Mouse (Mus musculus) v-Abl transformed pro-B cells (cell line): ENCODE measurements around the gene Slc7a14.

Experiments
- in situ Hi-C, 2 experiments: fragments of 400-800 bp; cut with MboI; formaldehyde crosslinking; loops; one replicate each; pipeline ENCODE4 v1.15.1; 2025; ENCODE audit not compliant: unreplicated experiment in 2 of 2

The Slc7a14 gene

DNA sequence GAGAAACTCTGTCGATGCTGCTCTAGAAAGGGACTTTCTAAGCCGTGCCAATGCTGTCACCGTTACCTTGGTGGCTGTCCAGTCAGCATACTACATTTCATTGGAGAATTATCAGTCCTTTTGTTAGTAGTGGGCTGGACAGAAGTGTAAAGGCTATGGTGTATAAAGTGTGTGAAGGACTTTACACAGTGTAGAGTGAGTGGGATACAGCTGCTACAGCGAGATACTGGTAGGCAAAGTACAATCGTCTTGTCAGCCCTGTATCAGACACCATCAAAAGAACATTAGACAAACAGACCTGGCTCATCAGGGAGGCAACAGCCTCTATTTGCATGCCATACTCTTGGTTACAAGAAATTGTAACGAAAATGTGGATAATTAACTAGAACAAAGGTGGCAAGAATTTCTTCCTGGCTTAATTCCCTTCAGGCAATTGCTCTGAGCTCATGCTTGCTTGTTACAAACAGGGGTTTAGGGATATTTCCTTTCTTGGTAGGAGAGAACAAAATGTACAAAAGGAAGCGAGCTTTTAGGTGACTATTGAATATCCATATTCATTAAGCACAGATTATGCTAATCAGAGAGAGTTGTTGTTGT lies 48.7 kb downstream of the Slc7a14 start:
- in situ Hi-C loops = no loop called here

DNA sequence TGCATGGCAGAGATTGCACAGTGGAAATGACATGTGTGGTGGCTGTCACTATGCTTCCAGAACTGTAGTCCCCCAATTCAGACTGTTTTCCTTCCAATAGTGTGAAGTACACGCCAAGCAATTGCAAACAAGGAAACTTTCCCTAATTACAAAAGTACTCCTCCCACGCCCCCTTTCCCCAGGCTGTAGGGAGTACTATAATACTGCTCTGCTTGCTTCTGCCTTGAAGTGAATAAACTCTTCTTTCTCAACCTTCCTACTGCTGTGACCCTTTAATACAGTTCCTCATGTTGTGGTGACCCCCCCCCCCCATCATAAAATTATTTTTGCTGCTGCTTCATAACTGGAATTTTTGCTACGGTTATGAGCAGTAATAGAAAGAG lies 49.2 kb downstream of the Slc7a14 start:
- in situ Hi-C loops = no loop called here

DNA sequence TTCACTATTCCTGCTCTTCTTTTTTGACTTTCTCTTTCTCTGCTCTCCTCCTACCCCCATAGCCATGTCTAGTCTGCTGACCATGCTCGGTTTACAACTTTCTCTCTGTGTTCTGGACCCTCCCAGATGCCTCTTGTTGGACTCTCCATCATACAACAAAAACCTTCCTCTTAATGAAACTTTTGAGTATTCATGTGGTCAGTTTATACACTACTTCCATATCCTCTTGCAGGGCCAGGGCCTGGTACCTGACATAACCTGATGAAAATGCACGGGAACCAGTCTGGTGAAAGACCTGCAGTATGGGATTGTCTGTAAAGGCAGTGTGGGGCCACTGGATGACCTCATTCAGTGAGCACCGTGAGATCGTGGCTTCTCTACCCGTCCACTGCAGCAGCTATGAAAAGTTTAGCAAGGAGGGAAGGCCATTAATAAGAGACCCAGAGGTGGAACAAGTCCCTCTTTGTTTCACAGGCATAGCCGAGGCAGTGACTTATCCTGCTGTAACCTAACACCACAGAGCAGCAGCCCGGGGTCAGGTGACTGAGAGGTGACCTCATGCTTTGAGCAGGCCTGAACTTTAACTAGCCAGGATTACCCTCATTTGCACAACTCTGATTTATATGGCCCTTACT lies 49.7 kb downstream of the Slc7a14 start:
- in situ Hi-C loops = no loop called here

- in situ Hi-C loops = no loop called here
Observed at GRCm38 (mm10) chr3:31259553-31260255, 50.5 kb downstream of the Slc7a14 start.

DNA sequence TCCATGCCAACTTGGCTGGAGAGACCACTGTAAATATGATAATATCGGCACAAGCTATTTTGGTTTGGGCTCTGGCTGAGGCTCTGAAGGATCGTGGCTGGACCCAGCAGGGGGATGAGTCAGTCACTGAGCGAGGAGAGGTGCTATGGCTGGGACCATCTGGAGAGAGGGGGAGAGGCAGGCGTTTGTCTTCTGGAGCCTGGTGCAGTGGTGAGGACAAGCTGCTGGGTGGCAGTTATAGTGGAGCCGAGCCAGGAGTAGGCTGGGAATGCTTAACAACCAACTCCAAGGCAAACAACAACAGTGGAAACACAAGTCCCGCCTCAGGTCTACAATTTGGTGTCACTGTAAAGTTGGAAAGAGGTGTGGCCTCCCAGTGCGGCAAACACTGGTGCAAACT lies 55.8 kb downstream of the Slc7a14 start:
- in situ Hi-C loops = no loop called here

GRCm38 (mm10) chr3:31253862-31254261 lies 56.3 kb downstream of the Slc7a14 start:
- in situ Hi-C loops = no loop called here

GRCm38 (mm10) chr3:31252566-31252965 lies 57.6 kb downstream of the Slc7a14 start:
- in situ Hi-C loops = no loop called here

GRCm38 (mm10) chr3:31243478-31243877 lies 66.7 kb downstream of the Slc7a14 start:
- in situ Hi-C loops = no loop called here

- in situ Hi-C loops = no loop called here
Observed at GRCm38 (mm10) chr3:31240840-31241239, 69.3 kb downstream of the Slc7a14 start.

DNA sequence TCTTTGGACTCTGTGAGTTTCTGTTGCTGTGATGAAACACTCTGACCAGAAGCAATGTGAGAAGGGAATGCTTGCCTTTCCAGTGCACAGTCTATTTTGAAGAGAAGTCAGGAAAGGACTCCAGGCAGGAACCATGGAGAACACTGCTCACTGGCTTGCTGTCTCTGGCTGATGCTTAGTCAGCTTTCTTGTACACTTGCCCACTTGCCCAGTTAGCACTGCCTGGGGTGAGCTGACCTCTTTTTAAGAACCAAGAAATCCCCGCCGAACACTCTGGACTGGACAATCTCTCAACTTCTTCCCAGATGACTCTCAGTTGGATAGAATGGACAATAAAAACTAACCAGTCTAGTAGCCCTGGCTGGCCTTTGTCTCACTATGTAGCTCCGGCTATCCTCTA lies 70.5 kb downstream of the Slc7a14 start:
- in situ Hi-C loops = no loop called here

DNA sequence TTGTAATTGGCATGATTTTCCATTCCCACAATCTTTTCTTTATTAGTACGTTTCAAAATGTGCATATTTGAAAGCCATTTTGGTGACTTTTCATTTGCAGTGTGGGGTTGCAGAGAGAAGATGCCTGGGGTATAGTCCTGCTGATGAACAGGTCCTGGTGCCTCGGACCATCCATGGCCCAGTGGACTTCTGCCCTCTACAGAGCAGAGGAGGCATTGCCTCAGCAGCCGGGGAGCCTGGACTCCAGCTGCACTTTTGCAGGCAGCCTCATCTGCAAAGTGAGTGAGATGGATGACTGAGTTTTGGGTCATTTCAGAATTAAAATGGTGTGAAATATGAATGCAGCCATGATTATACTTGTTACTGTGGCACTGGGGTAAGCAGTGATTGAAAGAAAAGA lies 72.2 kb downstream of the Slc7a14 start:
- in situ Hi-C loops = no loop called here

GRCm38 (mm10) chr3:31236146-31236545 lies 74.0 kb downstream of the Slc7a14 start:
- in situ Hi-C loops = no loop called here

DNA sequence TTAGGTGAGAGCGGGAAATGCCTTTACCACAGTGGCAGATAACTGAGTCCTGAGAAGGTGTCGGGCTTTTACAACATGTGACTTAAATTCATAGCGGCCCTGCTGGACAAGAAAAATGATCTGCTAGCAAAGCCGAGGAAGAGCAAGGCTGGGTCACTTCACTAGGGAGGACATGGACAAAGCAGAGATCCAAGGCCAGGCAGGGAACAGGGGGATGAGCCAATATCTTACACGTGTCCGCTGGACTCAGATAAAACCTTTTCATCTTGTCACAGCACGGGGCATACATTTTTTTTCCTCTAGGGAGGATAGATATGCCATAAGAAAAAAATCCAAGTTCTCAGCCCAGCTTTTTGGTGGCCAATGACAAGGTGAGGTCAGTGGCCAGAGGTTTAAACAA lies 75.8 kb downstream of the Slc7a14 start:
- in situ Hi-C loops = no loop called here

DNA sequence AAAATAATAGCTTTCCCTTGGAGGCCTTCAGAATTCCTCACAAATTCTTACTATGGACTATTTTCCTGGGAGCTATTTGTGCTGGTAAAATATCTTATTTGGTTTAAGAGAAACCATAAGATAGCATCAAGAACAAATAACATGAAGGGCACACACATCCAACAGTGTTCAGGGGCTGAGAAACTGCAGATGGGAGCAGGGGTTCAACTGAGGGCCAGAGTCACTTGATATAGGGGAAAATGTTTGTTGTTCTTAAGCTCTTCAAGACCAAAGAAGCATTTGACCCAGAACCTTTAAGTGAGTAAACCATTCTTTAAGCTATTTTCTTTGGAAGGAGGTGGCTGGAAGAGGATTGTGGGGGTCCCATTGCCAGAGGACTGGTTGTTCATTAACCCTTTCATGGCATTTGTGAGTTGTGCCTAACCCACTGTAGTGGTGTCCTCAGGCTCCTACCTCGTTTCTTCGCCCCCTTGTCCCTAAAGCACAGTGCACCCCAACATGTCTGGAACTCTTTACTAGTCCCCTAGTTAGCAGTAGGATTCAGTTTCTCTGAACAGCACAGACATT lies 76.3 kb downstream of the Slc7a14 start:
- in situ Hi-C loops = no loop called here

DNA sequence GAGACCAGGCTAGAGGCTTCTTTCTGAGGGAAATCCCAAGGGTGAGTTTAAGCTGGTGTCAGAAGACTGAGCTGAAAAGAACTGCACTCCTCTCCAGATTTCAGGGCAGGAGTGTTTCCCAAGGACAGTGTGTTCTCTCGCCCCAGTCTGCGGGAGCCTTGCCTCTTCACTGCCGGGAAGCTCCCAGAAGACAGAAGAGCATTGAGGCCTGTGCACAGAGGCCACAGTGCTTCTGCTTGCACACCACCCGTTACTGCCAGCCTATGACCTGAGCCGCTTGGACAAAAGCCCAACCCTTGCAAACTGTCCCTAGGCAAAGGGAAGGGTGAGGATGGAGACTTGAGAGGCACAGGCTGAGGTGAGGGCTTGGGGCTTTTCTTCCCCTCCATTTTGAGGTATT lies 80.9 kb downstream of the Slc7a14 start:
- in situ Hi-C loops = no loop called here

DNA sequence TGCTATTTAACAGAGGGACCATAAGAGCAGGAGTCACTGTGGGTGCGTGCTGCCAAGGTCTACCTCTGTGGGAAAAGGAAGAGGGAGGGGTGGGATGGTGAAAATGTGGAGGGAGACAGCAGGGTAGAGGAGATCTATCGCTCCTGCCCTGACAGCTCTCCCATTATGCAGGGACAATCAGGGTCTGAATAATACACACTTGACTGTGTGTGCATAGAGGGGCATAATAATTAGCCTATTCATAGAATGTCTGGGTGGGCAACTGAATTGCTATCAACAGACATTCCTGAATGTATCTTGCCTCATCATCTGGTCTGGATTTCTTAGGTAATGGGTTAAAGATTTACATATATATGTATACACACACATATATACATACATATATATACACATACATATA lies 81.7 kb downstream of the Slc7a14 start:
- in situ Hi-C loops = no loop called here

- in situ Hi-C loops = no loop called here
Observed at GRCm38 (mm10) chr3:31223551-31223950, 86.6 kb downstream of the Slc7a14 start.

GRCm38 (mm10) chr3:31220040-31220439 lies 90.1 kb downstream of the Slc7a14 start:
- in situ Hi-C loops = no loop called here

GRCm38 (mm10) chr3:31219483-31219882 lies 90.7 kb downstream of the Slc7a14 start:
- in situ Hi-C loops = no loop called here

DNA sequence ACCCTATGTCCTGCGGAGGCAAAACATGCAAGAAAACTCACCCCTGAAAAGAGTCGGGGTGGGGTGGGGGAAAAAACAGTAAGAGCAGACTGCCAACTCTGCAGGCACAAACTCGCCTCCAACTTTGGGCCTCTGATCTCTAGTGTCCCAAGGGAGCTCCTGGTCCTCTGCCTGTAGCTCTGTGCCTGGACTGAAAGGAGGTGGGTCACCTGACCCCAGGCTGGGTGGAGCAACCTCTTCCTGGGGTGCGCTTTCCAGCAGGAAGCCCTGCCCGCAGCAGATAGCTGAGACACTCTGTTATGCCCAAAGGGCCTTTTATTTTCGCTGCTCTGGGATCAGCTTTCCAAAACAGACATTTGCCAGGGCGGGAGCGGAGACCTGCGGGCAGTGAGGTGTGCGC lies 92.7 kb downstream of the Slc7a14 start:
- in situ Hi-C loops = no loop called here

DNA sequence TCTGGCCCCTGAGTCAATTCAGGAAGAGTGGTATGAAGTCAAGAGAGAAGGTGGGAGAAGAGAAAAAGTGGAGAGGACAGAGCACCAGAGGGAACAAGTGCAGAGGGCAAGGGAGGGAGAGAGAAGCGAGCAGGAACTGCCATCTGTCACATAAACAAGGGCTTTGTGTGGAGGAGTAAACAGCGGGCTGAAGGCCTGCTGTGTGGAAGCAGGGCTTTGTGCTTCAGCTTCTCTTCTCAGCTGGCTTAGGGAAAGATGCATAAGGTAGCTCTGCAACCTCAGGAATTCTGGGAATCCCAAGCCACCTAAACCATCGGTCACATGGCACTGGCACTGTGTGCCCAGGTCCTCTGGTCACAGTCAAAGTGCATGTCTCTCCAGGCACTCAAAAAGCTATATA lies 96.4 kb downstream of the Slc7a14 start:
- in situ Hi-C loops = no loop called here
